Mouse (Mus musculus): ENCODE measurements at regions not wholly inside any gene's neighbourhood (a gene's known extent, or its start where the extent isn't known, plus 50 kb on each side); places are given as distances from the start of the nearest gene placed in this dataset.

DNA sequence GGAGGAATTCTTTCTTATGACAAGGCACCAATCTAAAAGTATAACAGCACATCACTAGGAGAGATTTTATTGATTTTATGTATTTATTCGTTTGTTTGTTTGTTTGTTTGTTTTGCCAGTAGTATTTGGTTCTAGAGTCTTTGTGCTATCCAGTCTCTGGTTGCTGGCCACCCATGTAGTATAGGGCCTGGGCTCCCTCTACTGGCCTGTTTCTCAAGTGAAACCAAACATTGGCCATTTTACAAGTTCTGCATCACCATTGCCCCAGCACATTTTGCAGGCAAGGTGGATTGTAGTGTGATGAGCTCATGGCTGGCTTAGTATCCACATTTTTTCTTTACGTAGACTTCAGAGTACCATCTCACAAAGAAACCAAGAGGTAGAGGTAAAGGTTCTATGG lies 376.9 kb upstream of the Luzp2 start:
- DNase-seq (ENCODE audit: low read depth, low spot score): peak; percentile 25

- DNase-seq (ENCODE audit: low read depth, low spot score): no peak
Measured at GRCm38 (mm10) chr7:54491254-54491653, 344.0 kb upstream of the Luzp2 start.

DNA sequence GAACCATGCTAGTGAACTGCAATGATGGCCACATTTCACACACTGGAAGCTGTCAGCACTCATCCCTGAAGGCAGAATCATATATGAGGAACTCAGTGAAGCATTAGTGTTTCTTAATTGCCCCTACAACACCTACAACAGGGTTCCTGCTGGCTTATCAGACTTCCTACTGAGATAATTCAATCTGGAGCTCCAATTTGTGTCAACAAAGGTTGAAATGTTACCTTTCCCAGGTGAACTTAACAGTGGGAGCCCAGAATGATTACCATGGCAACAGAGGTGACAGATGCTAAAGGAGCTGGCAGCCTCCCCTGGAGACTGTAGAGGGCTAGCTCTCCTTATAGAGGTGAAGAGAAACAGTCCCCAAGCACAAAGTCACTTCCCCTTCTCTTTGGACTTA lies 330.1 kb upstream of the Luzp2 start:
- DNase-seq (ENCODE audit: low read depth, low spot score): no peak

DNA sequence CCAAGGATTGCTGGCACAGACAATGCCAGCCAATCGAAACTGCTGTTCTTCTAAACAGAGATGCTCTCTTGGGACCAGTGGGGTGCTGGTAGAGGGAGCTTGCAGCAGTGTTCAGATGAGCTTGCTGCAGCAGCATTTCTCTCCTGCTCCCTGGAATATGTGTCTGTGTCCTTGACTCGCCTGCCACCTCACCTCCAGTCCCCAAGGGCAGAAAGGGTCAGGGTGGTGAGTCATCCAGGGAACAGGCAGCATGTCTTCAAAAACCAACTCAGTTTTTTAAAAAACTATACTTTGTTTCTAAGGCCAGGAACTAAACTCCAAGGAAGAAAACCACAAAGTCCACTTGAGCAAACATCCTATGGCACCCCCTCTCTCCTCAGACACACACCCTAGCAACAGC lies 328.3 kb upstream of the Luzp2 start:
- DNase-seq (ENCODE audit: low read depth, low spot score): no peak

DNA sequence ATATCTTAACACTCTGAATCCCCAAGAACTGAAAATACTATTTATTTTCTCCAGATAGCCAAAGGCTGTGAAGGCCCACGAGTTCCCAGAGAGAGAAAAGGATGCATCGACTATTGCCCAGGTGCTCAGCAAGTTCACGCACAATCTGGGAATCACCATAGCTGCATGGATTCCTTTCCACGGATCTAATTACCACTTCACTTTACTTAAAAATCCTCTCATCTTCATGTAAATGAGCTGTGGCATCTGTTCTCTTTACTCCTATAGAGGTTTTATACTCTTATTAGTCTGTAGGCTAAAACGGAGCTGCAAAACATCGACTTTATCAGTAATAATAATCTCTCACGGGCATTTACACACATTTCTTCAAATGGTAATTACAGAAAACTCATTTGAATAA lies 299.6 kb upstream of the Luzp2 start:
- no peak for DNase-seq (ENCODE audit: low read depth, low spot score)

DNA sequence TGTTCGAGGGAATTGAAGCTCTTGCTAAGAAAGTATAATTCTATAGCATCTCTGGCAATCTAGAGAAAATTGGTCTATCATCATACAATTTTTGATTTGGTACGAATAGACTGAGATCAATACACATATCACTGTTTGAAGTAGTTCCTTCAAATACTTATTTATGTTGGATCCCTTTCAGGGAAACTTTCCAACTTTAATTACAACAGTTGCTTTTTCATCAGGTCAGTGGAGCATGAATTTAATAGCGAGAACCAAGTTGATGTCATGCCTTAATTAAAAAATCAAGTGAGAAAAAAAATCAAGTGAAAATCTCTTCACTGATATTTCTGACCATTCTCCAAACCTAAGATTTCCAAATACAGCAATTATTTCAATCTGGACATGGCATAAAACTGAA lies 277.9 kb upstream of the Luzp2 start:
- no peak for DNase-seq (ENCODE audit: low read depth, low spot score)

DNA sequence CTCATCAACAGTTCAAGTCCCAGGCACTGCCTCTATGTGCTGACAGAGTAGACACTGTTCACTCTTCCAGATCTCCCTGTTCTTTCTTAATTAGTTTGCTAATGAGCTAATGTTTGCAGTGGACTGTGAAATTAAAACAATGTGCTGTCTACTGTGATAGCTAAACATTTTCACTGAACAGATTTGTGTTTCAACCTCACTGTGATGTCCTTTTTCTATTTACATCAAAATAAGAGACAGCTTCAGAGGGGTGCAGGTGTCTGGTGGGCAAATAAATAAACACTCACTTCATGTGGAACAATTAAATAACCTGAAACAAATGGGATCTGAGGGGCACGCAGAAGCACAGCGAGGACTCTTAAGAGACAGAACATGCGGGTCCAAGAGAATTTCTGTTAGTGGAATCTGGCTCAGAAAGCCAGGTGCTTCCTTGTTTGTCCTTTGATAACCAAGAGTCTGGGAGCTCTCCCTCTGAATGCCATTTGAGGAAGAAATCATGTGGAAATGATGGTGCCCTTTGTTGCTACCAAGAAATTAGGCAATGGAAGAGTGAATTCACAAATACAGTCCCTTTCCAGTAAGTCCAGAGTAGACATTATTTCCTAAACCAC lies 269.6 kb upstream of the Luzp2 start:
- DNase-seq (ENCODE audit: low read depth, low spot score): no peak

DNA sequence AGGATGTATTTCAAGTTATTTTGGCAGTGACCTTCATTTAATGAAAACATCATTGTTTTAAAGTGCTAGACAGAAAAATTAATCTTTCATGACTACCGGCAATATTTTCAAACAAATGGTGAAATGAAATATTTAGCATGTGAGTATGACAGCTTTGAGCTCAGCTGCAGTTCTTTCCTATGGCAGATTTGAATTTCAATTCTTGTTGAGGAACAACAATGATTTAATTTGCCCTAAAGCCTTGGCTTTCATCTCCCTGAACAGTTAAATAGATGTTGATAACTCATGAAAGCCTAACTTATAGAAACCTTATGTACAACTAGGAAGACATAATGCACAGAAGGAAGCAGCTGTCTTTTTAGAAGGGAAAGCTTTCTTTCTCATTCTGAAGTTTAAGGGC lies 235.5 kb upstream of the Luzp2 start:
- DNase-seq (ENCODE audit: low read depth, low spot score): no peak

DNA sequence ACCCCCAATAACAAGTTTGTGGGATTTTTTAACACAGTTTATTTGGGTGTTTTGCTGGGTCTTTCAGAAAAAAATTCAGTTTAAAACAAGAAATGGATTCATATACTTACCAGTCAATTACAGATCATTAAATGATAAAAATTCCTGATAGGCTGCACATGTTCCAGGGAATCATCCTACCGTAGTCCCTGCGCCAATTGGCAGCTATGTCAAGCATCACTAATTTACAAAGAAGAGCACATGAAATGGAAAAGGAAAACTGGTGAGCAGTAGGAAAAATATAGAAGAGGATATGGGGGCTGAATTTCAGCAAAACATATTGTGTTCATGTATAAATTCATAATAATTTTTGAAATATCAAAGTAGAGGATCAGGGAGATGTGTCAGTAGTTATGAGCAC lies 212.9 kb upstream of the Luzp2 start:
- DNase-seq (ENCODE audit: low read depth, low spot score): no peak

DNA sequence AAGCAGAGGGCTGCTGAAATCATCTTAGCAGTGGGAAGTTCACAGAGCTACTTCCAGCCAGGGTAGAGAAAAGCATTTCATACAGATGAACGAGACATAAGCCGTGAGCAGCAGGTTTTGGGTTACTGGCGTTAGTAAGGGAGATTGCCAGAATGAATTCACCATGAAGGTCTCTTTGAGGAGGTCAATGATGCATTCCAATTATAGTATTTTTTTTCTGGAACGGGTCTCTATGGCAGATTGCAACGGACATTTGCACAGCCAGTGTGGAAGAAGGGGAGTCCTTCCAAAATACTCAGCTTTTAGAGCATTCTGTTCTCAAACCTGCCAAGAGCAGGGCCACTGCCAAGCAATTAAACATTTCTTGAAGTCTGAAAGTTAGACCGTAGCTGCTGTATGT lies 201.4 kb upstream of the Luzp2 start:
- DNase-seq (ENCODE audit: low read depth, low spot score): no peak

DNA sequence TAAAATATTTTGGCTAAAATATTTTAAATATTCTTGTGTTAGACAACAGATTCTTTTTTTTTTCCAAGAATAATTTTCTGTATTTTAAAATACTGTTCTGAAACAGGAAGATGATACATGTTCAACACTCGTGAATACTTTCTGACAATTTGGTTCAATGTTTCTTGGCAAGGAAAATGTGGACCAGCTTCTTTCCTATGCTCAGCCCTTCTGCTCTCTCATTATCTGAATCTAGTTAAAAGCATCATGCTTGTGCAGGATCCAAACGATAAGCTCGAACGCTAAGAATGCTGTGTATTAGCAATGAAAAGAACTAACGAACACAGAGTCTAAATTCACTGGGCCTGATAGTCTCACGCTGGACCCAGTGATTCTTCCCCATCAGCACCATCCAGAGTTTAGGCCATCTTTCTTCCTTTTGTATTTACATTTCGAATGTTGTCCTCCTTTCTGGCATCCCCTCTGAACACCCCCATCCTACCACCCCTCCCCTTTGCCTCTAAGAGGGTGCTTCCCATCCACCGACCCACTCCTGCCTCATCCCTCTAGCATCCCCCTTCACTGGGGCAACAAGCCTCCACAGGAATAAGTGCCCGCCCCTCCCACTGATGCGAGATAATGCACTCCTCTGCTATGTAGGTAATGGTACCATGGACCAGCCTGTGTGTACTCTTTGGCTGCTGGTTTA lies 200.8 kb upstream of the Luzp2 start:
- DNase-seq (ENCODE audit: low read depth, low spot score): no peak

DNA sequence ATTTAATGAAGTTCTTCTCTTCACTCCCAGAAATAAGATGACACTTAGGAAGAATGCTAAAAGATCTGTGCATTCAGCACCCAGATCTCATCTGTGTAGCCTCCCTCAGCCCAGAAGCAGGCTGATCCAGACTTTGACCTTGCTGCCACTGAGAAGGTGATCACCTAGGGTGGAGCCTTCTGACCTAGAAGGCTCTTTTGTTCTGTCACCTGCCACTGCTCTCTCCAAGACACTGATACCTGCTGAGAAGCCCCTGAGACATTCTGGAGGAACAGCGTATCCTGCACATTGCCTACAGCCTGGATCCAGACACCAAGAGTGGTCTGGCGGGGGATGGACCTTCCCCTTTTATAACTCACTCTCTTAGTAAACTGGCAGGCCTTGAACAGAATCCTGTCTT lies 190.0 kb upstream of the Luzp2 start:
- peak; percentile 61 for DNase-seq (ENCODE audit: low read depth, low spot score)

- no peak for DNase-seq (ENCODE audit: low read depth, low spot score)
Measured at GRCm38 (mm10) chr7:54649025-54649424, 186.3 kb upstream of the Luzp2 start.
